ENCODE assay signal across 9 mouse cellular contexts in the genomic region with DNA sequence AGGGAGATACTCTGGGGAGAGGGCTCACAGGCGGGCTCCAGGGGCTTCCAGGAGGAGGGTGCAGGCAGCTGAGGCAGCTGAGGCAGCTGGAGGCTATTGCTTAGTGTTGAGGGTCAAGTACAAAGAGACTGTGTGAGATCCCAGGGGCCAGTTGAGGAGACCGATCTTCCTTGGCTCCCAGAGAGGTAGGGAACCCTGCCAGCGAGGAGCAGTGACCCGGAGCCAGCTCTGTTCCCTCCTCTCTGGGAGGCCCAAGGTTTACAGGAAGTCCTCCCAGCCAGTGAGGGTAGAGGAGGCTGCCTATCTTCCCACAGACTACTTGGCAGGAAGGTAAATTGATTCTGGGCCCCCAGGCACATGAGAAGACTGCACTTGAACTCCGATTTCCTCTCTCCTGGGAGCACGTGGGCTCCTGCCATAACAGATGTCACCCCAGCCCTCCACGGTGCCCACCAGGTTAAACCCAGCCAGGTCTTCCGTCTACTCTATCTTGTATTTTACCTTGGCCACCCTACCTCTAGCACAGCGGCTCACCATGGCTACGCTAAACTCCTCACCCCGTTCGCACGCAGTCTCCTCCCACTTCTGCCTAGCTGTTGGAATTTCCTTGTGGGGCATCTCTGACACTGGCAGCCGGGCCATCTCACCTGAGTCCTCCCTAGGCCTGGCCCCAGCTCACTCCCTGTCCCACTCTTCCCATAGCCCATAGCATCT. TPM values are rescaled to one million over a fixed set of nuclear protein-coding genes. Genes with fewer than 3 reads are reported as not detected.
DNase-seq lines count a peak whose midpoint lies in the region; ATAC-seq lines count a peak whose summit lies in the region.
"Had no signal": no experiment of that assay in that cellular context is flagged by ENCODE, and none has a peak within 500 bp of the region (broad histone marks: within the 10 kb centered on the region; RNA-seq: fewer than 3 reads in every experiment).

No protein-coding gene starts in this region.

- peak; percentile 27 for DNase-seq in cerebellum, adult 9-11 months
- DNase-seq in cerebellum, adult 9-10 months, result no peak
- DNase-seq in urinary bladder, postnatal 14 days (ENCODE audit: low spot score), result peak; percentile 50
- no peak for DNase-seq in urinary bladder, postnatal 10 days (ENCODE audit: low spot score)
- DNase-seq in kidney, adult 18-20 months, result peak; percentile 84
- peak; percentile 66 for DNase-seq in testis, postnatal 10 days (ENCODE audit: low spot score)

- ATAC-seq in inflammation-experienced regulatory T-cells, adult 6 months, result no peak
- no peak for ATAC-seq in megakaryocyte, adult 5-6 weeks (ENCODE audit: poor library complexity, severe bottlenecking)
- ATAC-seq: forebrain, embryonic 14.5 days had no signal

RNA-seq across cellular contexts. Expression of gene Loxl4, which starts 55.9 kb away (rescaled TPM):
- polyA plus RNA-seq in inflammation-experienced regulatory T-cells, adult 6 months (2017; shearing (Covaris generic)), result under 1 TPM; 0.15 to 0.38 (median 0.17) TPM
- not detected in 2 replicates for total RNA-seq in megakaryocyte, adult 5-6 weeks (2015)
- total RNA-seq in megakaryocyte, adult 5-6 weeks (2017), result not detected in 2 replicates

Comparison
In these comparisons a context has a peak if more than half of its experiments do, and no peak if none do; other contexts are left out.
1. DNase-seq: peak in cerebellum, adult 9-11 months (single experiment), urinary bladder, postnatal 14 days (single experiment), kidney, adult 18-20 months (single experiment) and testis, postnatal 10 days (single experiment); none in cerebellum, adult 9-10 months (single experiment) and urinary bladder, postnatal 10 days (single experiment).